8 mouse cellular contexts compared by ENCODE assay signal in the genomic region with DNA sequence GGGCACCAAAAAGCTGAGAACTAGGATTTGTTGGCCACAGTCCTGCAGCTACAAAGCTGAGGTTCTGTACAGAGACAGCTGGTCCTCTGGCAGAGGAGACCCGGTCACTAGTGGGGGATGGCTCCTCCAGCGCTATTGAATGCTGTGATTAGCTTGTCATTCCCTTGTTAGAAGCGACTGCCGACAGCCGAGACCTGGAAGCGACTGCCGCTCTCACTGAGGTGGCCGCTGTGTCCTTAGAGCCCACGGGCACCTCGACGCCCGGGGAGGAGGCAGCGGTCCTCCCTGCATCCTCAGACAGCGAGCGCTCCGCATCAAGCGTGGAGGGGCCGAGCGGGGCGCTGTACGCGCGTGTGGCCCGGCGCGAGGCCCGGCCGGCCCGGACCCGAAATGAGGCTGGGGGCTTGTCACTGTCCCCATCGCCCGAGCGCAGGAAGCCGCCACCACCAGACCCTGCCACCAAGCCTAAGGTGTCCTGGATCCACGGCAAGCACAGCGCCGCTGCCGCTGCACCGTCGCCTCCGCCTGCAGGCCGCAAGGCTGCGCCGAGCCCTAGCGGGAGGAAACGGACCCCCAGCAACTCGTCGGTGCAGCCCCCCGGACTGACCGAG. TPM values are rescaled to one million over a fixed set of nuclear protein-coding genes. Genes with fewer than 3 reads are reported as not detected.
DNase-seq lines count a peak whose midpoint lies in the region; ATAC-seq and TF ChIP-seq lines count a peak whose summit lies in the region.

No protein-coding gene starts in this region.

- no peaks in the 10 kb centered on the region; the same call in 1 of the 2 replicates for H3K9me3 ChIP-seq in megakaryocyte, embryonic 14.5 days
- H3K9me3 ChIP-seq in heart, embryonic 13.5 days, result no peaks in the 10 kb centered on the region
- no peaks in the 10 kb centered on the region for H3K9me3 ChIP-seq in liver, embryonic 11.5 days (ENCODE audit: control insufficient read depth, low read length)

- peak overlapping the region; percentile 83 for H3K9ac ChIP-seq in heart, embryonic 13.5 days
- H3K9ac ChIP-seq in liver, embryonic 11.5 days (ENCODE audit: low read depth, low read length), result peak overlapping the region; percentile 67

- no peak for TF ChIP-seq POLR2A in cerebellum, adult 2 months (IDR thresholded peaks at IDR 0.05; ENCODE audit: borderline replicate concordance, insufficient read depth, low read length)

- H3K36me3 ChIP-seq in megakaryocyte, embryonic 14.5 days (replicated peaks; ENCODE audit: low read length), result no peaks in the 10 kb centered on the region
- H3K36me3 ChIP-seq in heart, embryonic 13.5 days, result peaks cover 19% of the 10 kb centered on the region
- H3K36me3 ChIP-seq in liver, embryonic 11.5 days (ENCODE audit: control insufficient read depth, insufficient read depth, low read length), result no peaks in the 10 kb centered on the region
- no peaks in the 10 kb centered on the region for H3K36me3 ChIP-seq in splenic B cell, adult 2 months (ENCODE audit: control insufficient read depth, insufficient read depth, low read length, poor library complexity, severe bottlenecking)

- H3K27ac ChIP-seq in cerebellum, adult 2 months (ENCODE audit: insufficient read depth, low read length), result 0 out of 2 replicates have a peak overlapping the region, but pooled peaks have one; percentile 6
- H3K27ac ChIP-seq in heart, embryonic 13.5 days (replicated peaks), result peak overlapping the region; percentile 44; the same call in 1 of the 2 replicates
- no peak overlapping the region for H3K27ac ChIP-seq in liver, embryonic 11.5 days (ENCODE audit: low read depth, low read length)

- H3K4me2 ChIP-seq in heart, embryonic 13.5 days, result peak overlapping the region; percentile 93
- peak overlapping the region; percentile 79 for H3K4me2 ChIP-seq in liver, embryonic 11.5 days

- H3K27me3 ChIP-seq in cerebellum, adult 2 months (ENCODE audit: control insufficient read depth, insufficient read depth, low read length), result peaks cover 1% of the 10 kb centered on the region; the same call in 1 of the 2 replicates
- peaks cover 97% of the 10 kb centered on the region for H3K27me3 ChIP-seq in megakaryocyte, embryonic 14.5 days (replicated peaks)
- peaks cover 78% of the 10 kb centered on the region for H3K27me3 ChIP-seq in heart, embryonic 13.5 days (replicated peaks)
- H3K27me3 ChIP-seq in liver, embryonic 11.5 days (replicated peaks; ENCODE audit: control insufficient read depth, insufficient read depth, low read length), result peaks cover 92% of the 10 kb centered on the region
- no peaks in the 10 kb centered on the region for H3K27me3 ChIP-seq in splenic B cell, adult 2 months (ENCODE audit: control insufficient read depth, insufficient read depth, low read length, poor library complexity, severe bottlenecking)

- H3K4me1 ChIP-seq in cerebellum, adult 2 months (ENCODE audit: control insufficient read depth, insufficient read depth, low read length), result peaks cover 9% of the 10 kb centered on the region
- H3K4me1 ChIP-seq in megakaryocyte, embryonic 14.5 days, result peaks cover 62% of the 10 kb centered on the region
- H3K4me1 ChIP-seq in heart, embryonic 13.5 days, result peaks cover 86% of the 10 kb centered on the region
- peaks cover 36% of the 10 kb centered on the region for H3K4me1 ChIP-seq in liver, embryonic 11.5 days (replicated peaks; ENCODE audit: control insufficient read depth, insufficient read depth, low read length)

- H3K4me3 ChIP-seq in cerebellum, adult 2 months (replicated peaks; ENCODE audit: insufficient read depth, low read depth, low read length), result peak overlapping the region; percentile 56
- H3K4me3 ChIP-seq in megakaryocyte, embryonic 14.5 days (replicated peaks), result peak overlapping the region; percentile 90
- peak overlapping the region; percentile 57 for H3K4me3 ChIP-seq in heart, embryonic 13.5 days
- peak overlapping the region; percentile 46 for H3K4me3 ChIP-seq in liver, embryonic 11.5 days (ENCODE audit: low read depth, low read length)

- DNase-seq in cerebellum, adult 2 months, result peak; percentile 45 to 71
- DNase-seq in cerebellum, adult 9-11 months, result no peak
- peak; percentile 66 for DNase-seq in liver, embryonic 11.5 days (ENCODE audit: low spot score)
- DNase-seq in splenic B cell, adult 2 months (ENCODE audit: low read depth, low spot score), result peak; percentile 31

- ATAC-seq in megakaryocyte, adult 5-6 weeks (ENCODE audit: poor library complexity, severe bottlenecking), result no peak
- no peak; the same call in 1 of the 2 replicates for ATAC-seq in heart, embryonic 13.5 days (ENCODE audit: extremely low read depth, insufficient number of reproducible peaks, low FRiP score, low TSS enrichment)
- ATAC-seq in liver, embryonic 11.5 days (replicated peaks; ENCODE audit: low FRiP score), result no peak
- no peak for ATAC-seq in erythroid progenitor cell, adult 5-6 weeks (replicated peaks; ENCODE audit: low FRiP score, poor library complexity, severe bottlenecking)

- 2% methylated on average over 48 of the region's 50 CpGs for WGBS in cerebellum, adult 2 months
- WGBS in heart, embryonic 13.5 days, result 9% methylated on average over 50 of the region's 50 CpGs
- WGBS in liver, embryonic 11.5 days, result 5% methylated on average over 49 of the region's 50 CpGs

- no peak for TF ChIP-seq CTCF in cerebellum, adult 2 months (IDR thresholded peaks at IDR 0.05; ENCODE audit: borderline replicate concordance, insufficient read depth, low read depth, low read length)

RNA-seq across cellular contexts. Expression of a gene that starts 9.6 kb away (rescaled TPM):
- 2.1 and 2.5 TPM in 2 replicates for polyA plus RNA-seq in cerebellum, adult 2 months (2012; rRNA removed)
- 0.79 and 1.7 TPM in 2 replicates for polyA plus RNA-seq in megakaryocyte, embryonic 14.5 days (2012; ENCODE audit: insufficient read depth, low replicate concordance)
- total RNA-seq in megakaryocyte, adult 5-6 weeks (2015), result 0.07 TPM in 1 of 2 replicates, not detected in the other
- total RNA-seq in megakaryocyte, adult 5-6 weeks (2017), result not detected in 2 replicates
- 7.0 and 8.2 TPM in 2 replicates for polyA plus RNA-seq in heart, embryonic 13.5 days (2015; fragmentation: Nextera tagmentation; extraction: Ambion mirVana)
- 5.8 and 6.9 TPM in 2 replicates for polyA plus RNA-seq in liver, embryonic 11.5 days (2014; fragmentation: Nextera tagmentation; extraction: Ambion mirVana)
- total RNA-seq in erythroid progenitor cell, adult 5-6 weeks (2015; ENCODE audit: low replicate concordance), result 0.42 TPM in 1 of 2 replicates, not detected in the other
- not detected in 2 replicates for total RNA-seq in erythroid progenitor cell, adult 5-6 weeks (2017; ENCODE audit: low replicate concordance)

RNA-seq across cellular contexts. Expression of a gene that starts 26.2 kb away (rescaled TPM):
- 4.3 and 4.7 TPM in 2 replicates for polyA plus RNA-seq in cerebellum, adult 2 months (2012; rRNA removed)
- polyA plus RNA-seq in megakaryocyte, embryonic 14.5 days (2012; ENCODE audit: insufficient read depth, low replicate concordance), result 0.13 TPM in 1 of 2 replicates, not detected in the other
- not detected in 2 replicates for total RNA-seq in megakaryocyte, adult 5-6 weeks (2015)
- total RNA-seq in megakaryocyte, adult 5-6 weeks (2017), result not detected in 2 replicates
- polyA plus RNA-seq in heart, embryonic 13.5 days (2015; fragmentation: Nextera tagmentation; extraction: Ambion mirVana), result not detected in 2 replicates
- not detected in 2 replicates for polyA plus RNA-seq in liver, embryonic 11.5 days (2014; fragmentation: Nextera tagmentation; extraction: Ambion mirVana)
- not detected in 2 replicates for total RNA-seq in erythroid progenitor cell, adult 5-6 weeks (2015; ENCODE audit: low replicate concordance)
- not detected in 2 replicates for total RNA-seq in erythroid progenitor cell, adult 5-6 weeks (2017; ENCODE audit: low replicate concordance)

RNA-seq across cellular contexts. Expression of a gene that starts 31.5 kb away (rescaled TPM):
- polyA plus RNA-seq in cerebellum, adult 2 months (2012; rRNA removed), result 48.4 and 58.9 TPM in 2 replicates
- 3.2 TPM in 1 of 2 replicates, not detected in the other for polyA plus RNA-seq in megakaryocyte, embryonic 14.5 days (2012; ENCODE audit: insufficient read depth, low replicate concordance)
- total RNA-seq in megakaryocyte, adult 5-6 weeks (2015), result 4.1 and 6.1 TPM in 2 replicates
- 1.7 and 2.3 TPM in 2 replicates for total RNA-seq in megakaryocyte, adult 5-6 weeks (2017)
- 1.1 and 1.8 TPM in 2 replicates for polyA plus RNA-seq in heart, embryonic 13.5 days (2015; fragmentation: Nextera tagmentation; extraction: Ambion mirVana)
- 1.1 and 1.9 TPM in 2 replicates for polyA plus RNA-seq in liver, embryonic 11.5 days (2014; fragmentation: Nextera tagmentation; extraction: Ambion mirVana)
- total RNA-seq in erythroid progenitor cell, adult 5-6 weeks (2015; ENCODE audit: low replicate concordance), result 7.1 and 9.7 TPM in 2 replicates
- total RNA-seq in erythroid progenitor cell, adult 5-6 weeks (2017; ENCODE audit: low replicate concordance), result 4.6 and 9.5 TPM in 2 replicates

RNA-seq across cellular contexts. Expression of a gene that starts 47.3 kb away (rescaled TPM):
- polyA plus RNA-seq in cerebellum, adult 2 months (2012; rRNA removed), result 101 and 106 TPM in 2 replicates
- polyA plus RNA-seq in megakaryocyte, embryonic 14.5 days (2012; ENCODE audit: insufficient read depth, low replicate concordance), result 0.65 and 4.0 TPM in 2 replicates
- 5.0 and 6.9 TPM in 2 replicates for total RNA-seq in megakaryocyte, adult 5-6 weeks (2015)
- total RNA-seq in megakaryocyte, adult 5-6 weeks (2017), result 7.0 and 8.3 TPM in 2 replicates
- polyA plus RNA-seq in heart, embryonic 13.5 days (2015; fragmentation: Nextera tagmentation; extraction: Ambion mirVana), result 40.6 and 43.9 TPM in 2 replicates
- 47.5 and 49.3 TPM in 2 replicates for polyA plus RNA-seq in liver, embryonic 11.5 days (2014; fragmentation: Nextera tagmentation; extraction: Ambion mirVana)
- 4.2 and 5.4 TPM in 2 replicates for total RNA-seq in erythroid progenitor cell, adult 5-6 weeks (2015; ENCODE audit: low replicate concordance)
- total RNA-seq in erythroid progenitor cell, adult 5-6 weeks (2017; ENCODE audit: low replicate concordance), result 3.7 and 3.9 TPM in 2 replicates

Comparison
In these comparisons a context has a peak if more than half of its experiments do, and no peak if none do; other contexts are left out.
1. RNA of a gene that starts 31.5 kb away (polyA plus RNA-seq): 48.4 to 58.9 TPM in cerebellum, adult 2 months; 3.2 TPM in megakaryocyte, embryonic 14.5 days, 1.1 to 1.9 TPM in liver, embryonic 11.5 days and 1.1 to 1.8 TPM in heart, embryonic 13.5 days; every median in the first group is over 10 times any median in the second.
2. Peak in every context shown above with its lines, with median percentiles within 50 percentile points of each other: H3K4me3 ChIP-seq.